Mouse (Mus musculus): ENCODE data around the gene Olfr690. TPM values are rescaled to one million over a fixed set of nuclear protein-coding genes. Genes with fewer than 3 reads are reported as not detected.
"Not testable (repeated sequence)": the region's sequence is repeated elsewhere in the genome, so short reads cannot be mapped to it uniquely, and the experiment has no call there.

The Olfr690 gene
- 1 to 10 TPM in 1 of 2 experiments, under 1 TPM in 1; 0.62 to 1.3 TPM for total RNA-seq (2021)

DNA sequence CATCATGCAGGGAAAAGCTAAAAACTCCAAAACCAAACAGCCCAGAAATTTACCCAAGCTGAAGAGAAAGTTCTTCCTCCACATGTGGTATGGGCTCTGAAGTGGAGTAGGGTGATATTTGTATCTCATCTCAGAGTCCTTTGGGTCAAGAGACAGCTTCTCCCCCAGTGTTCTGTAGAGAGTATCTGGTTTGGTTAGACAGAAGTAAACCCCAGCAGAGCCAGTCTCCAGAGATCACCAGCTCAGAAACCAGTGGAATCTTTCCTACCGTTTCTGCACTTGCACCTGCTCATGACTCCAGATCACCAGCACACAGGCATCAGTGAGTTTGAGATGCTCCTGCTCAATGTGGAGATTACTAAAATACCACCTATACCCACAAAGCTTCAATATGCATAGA, at the start of gene Olfr690:
Gene Olfr690 (minus strand): TSS at position 101 of the 400 bp plus-strand sequence.
- intact Hi-C loops (cut with DNase I), result no loop called here

DNA sequence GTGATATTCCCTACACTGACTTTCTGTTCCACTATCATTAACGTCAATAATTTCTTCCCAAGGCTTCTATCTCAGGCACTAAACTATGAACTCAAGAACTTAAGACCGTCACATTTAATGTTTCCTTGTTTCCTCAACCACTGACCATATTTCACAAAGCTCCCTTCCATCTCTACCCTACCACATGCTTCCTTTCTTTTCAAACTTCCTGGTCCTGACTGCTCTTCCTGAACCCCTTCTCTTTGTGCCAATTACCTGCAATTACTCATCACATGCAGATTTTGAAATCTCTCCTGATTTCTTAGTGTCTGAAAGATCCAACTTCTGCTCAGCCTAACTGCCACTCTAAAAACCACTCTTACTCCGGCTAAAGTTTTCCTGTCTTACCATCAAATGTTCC, 46.4 kb upstream of the Olfr690 start:
- intact Hi-C loops (cut with DNase I), result no loop called here
- DNase-seq (ENCODE audit: low spot score in 2 of 2), result no peak

More for the DNA sequence above, at the start of gene Olfr690:
- no peak for DNase-seq (ENCODE audit: low spot score in 2 of 2)

DNA sequence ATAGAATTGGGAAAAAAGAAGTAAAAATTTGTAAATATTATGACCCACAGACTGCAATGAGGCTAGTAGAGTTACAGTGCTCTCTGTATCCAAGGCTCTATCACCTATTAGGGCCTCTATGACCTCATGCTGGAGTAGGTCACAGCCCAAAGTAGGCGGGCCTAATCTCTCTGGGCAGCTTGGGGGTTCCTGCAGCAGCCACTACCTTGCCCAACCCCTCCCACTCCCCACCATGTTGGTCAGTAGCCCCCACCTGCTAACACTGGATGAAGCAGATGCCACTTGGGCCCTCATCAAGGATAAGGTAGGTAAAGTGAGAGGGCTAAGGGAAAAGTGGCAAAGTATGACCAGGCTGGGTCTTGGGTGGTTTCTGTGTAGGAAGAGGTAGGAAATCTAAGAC, 41.0 kb upstream of the Olfr690 start, which contains the start of gene Gm5901:
Gene Gm5901 (plus strand): TSS at position 173 of the 400 bp plus-strand sequence.
- intact Hi-C loops (cut with DNase I), result no loop called here
- DNase-seq (ENCODE audit: low spot score in 2 of 2), result no peak

DNA sequence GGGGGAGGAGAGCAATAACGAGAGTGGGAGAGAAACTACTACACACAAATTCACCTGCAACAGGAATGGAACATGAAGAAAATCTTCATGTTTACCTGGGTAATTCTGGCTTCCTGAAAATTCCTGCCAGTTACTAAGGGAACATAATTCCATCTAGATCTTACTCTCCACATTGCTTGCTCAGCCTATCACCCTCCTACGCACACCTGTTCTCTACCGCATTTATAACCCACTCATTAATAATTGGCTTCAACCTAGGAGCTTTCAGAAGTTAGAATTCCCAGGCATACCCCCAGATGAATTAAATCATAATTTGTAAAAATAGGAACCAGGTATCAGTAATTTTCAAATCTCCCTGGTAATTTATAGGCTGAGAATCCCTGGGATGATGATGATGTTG, 40.1 kb upstream of the Olfr690 start:
- intact Hi-C loops (cut with DNase I), result no loop called here
- DNase-seq (ENCODE audit: low spot score in 2 of 2), result peak in 1 of 2 experiments; percentile 17

DNA sequence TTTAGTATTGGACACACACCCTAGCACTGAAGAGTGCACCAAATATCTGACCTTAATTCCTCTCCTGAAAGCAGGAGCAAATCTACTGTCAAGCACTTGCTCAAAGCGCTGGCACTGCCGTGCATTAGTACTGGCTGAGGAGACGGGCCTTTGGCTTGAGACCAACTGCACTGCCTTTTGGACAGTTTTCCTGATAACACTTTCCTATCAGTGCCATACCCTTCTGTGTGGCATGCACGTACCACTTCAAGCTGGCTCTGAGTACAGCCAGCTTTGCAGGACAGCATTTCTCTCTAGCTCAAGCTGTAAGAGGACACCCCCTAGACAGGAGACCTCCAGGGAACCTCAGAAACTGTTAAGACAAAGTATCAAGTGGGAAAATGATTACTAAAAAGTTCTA, 39.6 kb upstream of the Olfr690 start:
- no peak for DNase-seq (ENCODE audit: low spot score in 2 of 2)

DNA sequence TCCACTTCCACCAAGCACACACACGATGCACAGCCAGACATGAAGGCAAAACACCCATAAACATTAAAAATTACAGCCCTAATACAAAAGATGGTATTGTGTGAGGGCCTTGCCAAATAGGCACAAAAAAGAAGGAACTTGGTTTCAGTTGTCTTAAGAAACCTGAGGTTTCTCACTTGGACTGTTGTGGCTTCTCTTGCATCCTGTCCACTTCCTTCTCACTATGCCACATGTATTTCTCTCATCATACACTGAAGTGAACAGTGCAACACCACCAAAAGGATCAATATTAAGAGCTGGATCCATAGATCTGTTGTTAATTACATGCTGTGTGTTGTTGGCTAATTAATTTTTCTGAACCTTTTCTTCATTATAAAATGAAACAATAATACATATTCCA, 39.0 kb upstream of the Olfr690 start:
- intact Hi-C loops (cut with DNase I), result no loop called here
- no peak for DNase-seq (ENCODE audit: low spot score in 2 of 2)

More for the DNA sequence above, 39.6 kb upstream of the Olfr690 start:
- intact Hi-C loops (cut with DNase I), result no loop called here

DNA sequence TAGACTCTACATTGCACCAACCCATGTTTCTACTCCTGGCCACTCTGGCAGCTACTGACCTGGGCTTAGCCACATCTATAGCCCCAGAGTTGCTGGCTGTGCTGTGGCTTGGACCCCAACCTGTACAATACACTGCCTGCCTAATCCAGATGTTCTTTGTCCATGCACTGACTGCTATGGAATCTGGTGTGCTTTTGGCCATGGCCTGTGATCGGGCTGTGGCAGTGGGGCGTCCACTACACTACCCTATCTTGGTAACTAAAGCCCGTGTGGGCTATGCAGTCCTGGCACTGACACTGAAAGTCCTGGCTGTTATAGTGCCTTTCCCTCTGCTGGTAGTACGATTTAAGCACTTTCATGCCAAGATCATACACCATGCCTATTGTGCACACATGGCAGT, 34.6 kb upstream of the Olfr690 start:
- no peak for DNase-seq (ENCODE audit: low spot score in 2 of 2)
- intact Hi-C loops (cut with DNase I), result no loop called here

DNA sequence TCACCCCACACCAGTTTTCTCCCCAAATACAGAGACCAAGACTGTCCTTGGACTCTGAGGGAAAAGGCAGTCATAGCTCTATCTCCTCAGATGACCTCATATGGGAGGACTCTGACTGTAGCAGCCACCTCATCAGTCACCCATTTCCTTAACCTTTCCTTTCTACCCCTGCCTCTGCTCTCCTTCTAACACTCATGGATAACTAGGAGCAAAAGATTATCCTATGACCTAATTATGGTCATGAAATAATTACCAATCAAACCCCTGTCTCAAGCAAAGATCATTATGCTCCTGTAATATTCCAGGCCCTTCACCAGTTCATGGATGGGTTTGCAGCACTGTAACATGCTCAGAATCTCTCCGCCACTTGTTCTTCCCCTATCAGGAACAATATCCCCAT, 34.0 kb upstream of the Olfr690 start, which contains the start of gene Olfr692:
Gene Olfr692 (plus strand): TSS at position 301 of the 400 bp plus-strand sequence.
- DNase-seq (ENCODE audit: low spot score in 2 of 2), result no peak
- intact Hi-C loops (cut with DNase I), result no loop called here

DNA sequence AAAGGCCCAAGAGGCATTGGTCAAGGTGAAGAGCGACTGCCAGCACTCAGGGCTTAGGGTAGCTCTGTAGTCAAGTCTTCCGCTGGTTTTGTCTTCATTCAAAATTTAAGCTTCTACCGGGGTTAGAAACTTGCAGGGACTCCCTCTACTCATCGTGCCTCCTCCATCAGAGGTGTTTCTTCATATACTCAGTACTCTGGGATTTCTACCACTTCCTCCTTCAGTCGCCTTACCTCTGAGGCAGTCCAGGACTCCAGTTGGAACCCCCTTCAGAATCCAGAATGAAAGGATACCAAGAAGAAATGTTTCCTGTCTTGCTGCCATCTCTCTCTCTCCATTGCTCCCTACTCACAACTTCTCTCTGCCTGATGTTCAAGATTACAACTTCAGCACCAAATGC, 33.4 kb upstream of the Olfr690 start:
- intact Hi-C loops (cut with DNase I), result no loop called here

DNA sequence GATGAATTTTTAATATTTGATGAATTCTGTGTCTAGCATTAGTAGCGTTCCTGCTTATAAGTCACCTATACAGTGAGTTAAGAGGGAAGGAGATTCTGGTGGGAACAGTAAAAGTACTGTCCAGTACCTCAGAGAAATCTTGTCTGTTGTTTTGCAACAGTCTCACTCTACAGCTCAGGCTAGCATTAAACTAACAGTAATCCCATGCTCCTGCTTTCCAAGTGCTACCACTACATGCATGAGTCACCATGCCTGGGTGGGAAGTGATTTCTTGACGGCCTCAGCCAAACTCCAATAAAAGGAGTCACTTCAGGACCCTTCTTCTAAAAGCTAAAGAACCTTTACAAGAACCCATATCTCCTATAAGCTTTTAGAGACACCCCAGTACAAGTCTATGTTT, 27.8 kb upstream of the Olfr690 start:
- DNase-seq (ENCODE audit: low spot score in 2 of 2), result no peak
- intact Hi-C loops (cut with DNase I), result no loop called here

More for the DNA sequence above, 33.4 kb upstream of the Olfr690 start:
- DNase-seq (ENCODE audit: low spot score in 2 of 2), result no peak

DNA sequence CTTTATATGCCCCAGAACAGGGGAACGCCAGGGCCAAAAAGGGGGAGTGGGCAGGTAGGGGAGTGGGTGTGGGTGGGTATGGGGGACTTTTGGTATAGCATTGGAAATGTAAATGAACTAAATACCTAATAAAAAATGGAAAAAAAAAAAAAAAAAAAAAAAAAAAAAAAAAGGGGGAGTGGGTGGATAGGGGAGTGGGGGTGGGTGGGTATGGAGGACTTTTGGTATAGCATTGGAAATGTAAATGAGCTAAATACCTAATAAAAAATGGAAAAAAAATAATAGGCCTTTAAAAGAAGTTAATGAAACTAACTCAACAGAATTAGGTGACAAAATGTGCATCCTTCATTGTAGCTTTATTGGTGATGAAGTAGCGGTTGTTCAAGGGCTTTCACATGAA, 22.6 kb upstream of the Olfr690 start:
- DNase-seq (ENCODE audit: low spot score in 2 of 2); intact Hi-C loops (cut with DNase I): not testable (repeated sequence)

DNA sequence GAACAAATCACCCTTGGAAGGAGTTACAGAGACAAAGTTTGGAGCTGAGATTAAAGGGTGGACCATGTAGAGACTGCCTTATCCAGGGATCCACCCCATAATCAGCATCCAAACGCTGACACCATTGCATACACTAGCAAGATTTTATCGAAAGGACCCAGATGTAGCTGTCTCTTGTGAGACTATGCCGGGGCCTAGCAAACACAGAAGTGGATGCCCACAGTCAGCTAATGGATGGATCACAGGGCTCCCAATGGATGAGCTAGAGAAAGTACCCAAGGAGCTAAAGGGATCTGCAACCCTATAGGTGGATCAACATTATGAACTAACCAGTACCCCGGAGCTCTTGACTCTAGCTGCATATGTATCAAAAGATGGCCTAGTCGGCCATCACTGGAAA, 22.2 kb upstream of the Olfr690 start:
- DNase-seq (ENCODE audit: low spot score in 2 of 2); intact Hi-C loops (cut with DNase I): not testable (repeated sequence)

DNA sequence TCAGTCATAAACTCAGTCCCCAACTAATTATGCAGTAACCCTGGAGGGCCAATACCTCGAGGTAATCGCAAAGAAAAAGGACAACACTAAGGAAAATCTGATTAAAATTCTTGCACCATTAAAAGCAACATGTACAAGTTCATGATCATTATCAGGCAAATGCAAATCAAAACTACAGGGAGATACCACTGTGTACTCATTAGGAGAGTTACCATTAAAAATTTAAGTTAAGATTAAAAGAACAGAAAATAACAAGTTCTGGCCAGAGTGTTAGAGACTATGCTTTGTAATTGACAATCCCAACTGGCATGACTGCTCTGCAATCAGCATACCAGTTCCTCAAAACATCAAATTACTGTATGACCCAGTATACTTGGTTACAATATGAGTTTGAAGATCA, 8.8 kb upstream of the Olfr690 start:
- no peak for DNase-seq (ENCODE audit: low spot score in 2 of 2)
- intact Hi-C loops (cut with DNase I), result no loop called here

DNA sequence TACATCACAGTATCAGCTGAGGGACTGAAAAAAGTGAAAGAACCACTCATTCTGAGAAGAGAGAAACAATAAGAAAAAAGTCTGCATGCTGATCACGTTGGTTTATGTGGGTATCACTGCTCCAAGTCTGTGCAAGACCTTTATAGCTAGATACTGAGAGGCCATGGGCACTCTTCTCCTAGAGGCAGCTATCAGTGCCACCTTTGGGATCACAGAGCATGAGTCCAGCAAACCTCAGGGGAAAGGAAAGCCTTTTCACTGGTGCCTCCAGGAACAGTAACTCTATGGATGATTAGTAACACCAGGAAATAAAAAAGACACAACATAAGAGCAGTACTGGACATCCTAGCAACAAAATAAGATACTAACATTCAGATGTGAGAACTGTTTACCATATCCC, 8.3 kb upstream of the Olfr690 start, which contains the start of gene Olfr691:
Gene Olfr691 (minus strand): TSS at position 101 of the 400 bp plus-strand sequence.
- DNase-seq (ENCODE audit: low spot score in 2 of 2), result no peak
- intact Hi-C loops (cut with DNase I), result no loop called here

DNA sequence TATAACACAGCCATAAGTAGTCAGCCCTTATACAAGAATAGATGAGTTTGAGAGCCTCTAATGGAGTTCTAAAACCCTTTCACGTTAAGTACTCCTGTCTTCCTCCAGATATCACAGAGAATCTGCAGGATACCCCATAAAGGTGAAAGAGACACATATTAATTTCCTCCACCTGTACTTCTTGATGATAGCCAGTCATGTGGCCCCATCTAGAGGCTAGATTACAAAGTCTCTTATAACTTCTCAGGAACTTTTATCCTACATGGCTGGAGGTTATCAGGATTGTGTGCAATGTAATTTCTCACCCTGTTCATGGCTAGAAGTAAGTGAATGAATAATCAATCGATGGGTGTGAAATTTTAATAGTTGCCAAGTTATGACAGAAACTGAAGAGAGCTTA, 8.6 kb downstream of the Olfr690 start:
- intact Hi-C loops (cut with DNase I), result no loop called here
- DNase-seq (ENCODE audit: low spot score in 2 of 2), result no peak

DNA sequence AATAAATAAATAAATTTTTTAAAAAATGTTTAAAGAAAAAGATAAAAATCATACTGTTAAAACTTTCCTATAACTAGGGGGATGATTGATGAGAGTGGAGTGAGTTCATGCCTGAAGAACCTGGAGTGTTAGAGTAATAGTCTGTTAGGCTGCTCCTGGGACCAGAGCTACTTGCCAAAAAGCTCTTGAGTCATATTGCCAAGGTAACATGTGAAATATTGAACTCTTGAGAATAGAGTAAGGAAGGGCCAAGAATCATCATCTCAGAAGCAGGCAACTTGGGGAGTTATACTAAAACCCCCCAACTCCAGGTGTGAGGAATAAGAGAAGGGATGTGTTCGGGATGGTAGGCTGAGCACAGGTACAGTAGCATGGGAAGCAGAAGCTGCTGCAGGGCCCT, 23.0 kb downstream of the Olfr690 start, which contains the start of gene Olfr689:
Gene Olfr689 (plus strand): TSS at position 301 of the 400 bp plus-strand sequence.
- intact Hi-C loops (cut with DNase I), result no loop called here
- DNase-seq (ENCODE audit: low spot score in 2 of 2), result no peak

DNA sequence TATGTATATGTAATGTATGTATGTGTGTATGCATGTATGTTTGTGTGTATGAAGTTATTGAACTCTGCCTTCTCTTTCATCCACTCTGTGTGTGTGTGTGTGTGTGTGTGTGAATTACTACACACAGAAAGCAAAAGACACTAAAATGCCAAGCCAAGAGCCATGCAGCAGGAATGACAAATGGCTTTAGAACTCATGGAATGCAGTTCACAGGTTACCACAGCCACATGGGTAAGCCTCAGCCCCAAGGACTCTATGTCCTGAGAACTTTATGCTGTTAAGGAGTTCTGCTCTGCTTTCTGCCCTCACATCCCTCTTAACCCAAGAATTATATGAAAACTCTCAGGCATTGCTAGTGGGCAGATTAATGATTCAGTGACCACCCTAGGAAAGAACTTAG, 43.9 kb downstream of the Olfr690 start:
- intact Hi-C loops (cut with DNase I), result no loop called here
- DNase-seq (ENCODE audit: low spot score in 2 of 2), result no peak

DNA sequence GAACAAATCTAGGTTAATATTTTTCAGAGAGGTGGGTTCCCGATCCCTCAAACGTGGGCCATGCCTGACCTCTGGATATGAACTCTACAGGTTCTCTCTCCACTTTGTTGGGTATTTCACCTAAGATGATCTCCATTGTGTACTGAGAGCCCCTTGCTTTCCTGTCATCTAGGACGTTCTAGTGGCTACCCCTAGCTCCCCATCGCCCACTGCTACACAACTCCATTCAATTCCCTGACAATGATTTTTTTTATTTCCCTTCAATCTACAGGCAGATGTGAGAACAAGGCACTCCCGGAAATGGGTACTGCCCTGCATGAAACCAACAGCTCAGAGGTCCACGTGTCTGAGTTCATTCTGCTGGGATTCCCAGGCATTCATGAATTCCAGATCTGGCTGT, 46.1 kb downstream of the Olfr690 start, which contains the start of gene Olfr688:
Gene Olfr688 (plus strand): TSS at position 301 of the 400 bp plus-strand sequence.
- no peak for DNase-seq (ENCODE audit: low spot score in 2 of 2)
- intact Hi-C loops (cut with DNase I), result no loop called here

All from left cerebral cortex, postnatal 25 days (tissue).